Mouse (Mus musculus): ENCODE measurements around the gene Angel1. TPM values are rescaled to one million over a fixed set of nuclear protein-coding genes. Genes with fewer than 3 reads are reported as not detected.

The Angel1 gene
- 4.8 and 5.3 TPM in 2 replicates for polyA plus RNA-seq (2015; fragmentation: Nextera tagmentation; extraction: Ambion mirVana)

DNA sequence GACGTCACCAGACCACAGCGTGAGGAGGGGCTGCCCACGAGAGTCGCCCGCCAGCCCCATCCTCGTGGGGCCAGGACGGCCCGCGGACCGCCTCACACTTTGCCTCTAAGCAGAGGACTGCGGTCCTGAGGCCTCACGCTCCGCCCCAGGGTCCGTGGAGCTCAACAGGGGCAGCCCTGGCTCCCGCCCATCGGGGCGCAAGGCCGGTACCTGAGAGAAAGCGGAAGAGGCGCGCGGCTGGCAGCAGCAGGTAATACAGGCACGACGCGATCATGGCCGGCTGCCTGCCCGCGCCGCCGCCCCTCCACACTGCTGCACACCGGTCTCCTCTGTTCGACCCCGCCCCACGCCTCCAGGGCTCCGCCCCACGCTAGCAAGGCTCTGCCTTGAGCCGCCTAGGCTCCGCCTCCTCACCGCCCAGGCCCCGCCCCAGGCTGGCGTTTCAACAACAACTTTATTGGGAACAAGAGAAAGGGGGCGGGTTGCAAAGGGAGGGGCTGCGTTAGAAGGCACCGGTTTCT is at the start of gene Angel1:
Gene Angel1 (minus strand): TSS at position 341 of the 521 bp plus-strand sequence.
- WGBS = under 1% methylated on average over 44 of the region's 44 CpGs
- Histone ChIP-seq H3K4me3 (ENCODE audit: low read length) (peak within 1 kb of the TSS; percentile 74), H3K4me1 (ENCODE audit: control insufficient read depth, insufficient read depth, low read length) (no peaks in the 10 kb centered on the region), H3K27me3 (replicated peaks; ENCODE audit: control insufficient read depth, insufficient read depth, low read length) (no peaks in the 10 kb centered on the region), H3K27ac (ENCODE audit: low read length) (no peak within 1 kb of the TSS), H3K4me2 (ENCODE audit: low read depth, low read length) (peak within 1 kb of the TSS; percentile 88), H3K36me3 (ENCODE audit: control insufficient read depth, insufficient read depth, low read length) (no peaks in the 10 kb centered on the region), H3K9ac (ENCODE audit: low read depth, low read length) (peak within 1 kb of the TSS; percentile 76), H3K9me3 (ENCODE audit: control insufficient read depth, low read length) (no peaks in the 10 kb centered on the region)
- peak; percentile 100 for ATAC-seq

DNA sequence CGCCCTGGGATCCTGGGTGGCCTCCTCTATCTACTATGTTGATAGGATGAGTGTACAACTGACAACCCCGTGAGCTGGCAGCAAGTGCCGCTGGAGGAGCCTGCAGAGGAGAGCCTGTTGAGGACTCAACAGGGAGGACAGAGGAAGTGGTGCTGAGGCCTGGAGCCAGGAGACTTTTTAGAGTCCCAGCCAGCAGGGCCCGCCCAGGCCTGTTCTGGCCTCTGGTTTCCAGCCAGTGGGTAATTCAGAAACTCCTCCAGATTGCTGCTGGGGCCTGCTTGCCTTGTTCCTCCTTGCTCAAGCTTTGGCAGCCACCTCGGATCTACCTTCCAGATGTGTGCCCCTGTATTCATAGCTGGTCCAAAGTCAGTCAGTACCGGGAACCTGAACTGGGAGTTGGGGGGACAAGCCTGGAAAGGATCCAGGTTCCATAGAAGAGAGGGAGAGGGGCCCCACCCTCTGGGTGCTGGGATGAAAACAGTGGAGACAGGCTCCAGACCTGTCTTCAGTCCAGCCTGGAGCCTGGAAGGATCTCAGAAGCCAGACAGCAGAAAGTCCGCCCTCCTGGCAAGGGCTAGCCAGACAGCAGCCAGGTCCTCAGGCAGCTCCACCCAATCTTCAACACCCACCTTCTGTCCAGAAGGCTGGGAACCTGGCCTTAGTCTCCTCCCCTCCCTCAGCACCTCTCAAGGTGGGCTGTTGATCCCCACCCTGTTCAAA is 49.5 kb upstream of the Angel1 start:
- H3K36me3 ChIP-seq (ENCODE audit: control insufficient read depth, insufficient read depth, low read length) = no peaks in the 10 kb centered on the region
- no peaks in the 10 kb centered on the region for H3K27me3 ChIP-seq (replicated peaks; ENCODE audit: control insufficient read depth, insufficient read depth, low read length)
- WGBS = 63% methylated on average over 7 of the region's 7 CpGs
- H3K4me2 ChIP-seq (ENCODE audit: low read depth, low read length) = no peak overlapping the region
- H3K9me3 ChIP-seq (ENCODE audit: control insufficient read depth, low read length) = no peaks in the 10 kb centered on the region
- peak overlapping the region; percentile 65 for H3K27ac ChIP-seq (ENCODE audit: low read length)
- no peak overlapping the region for H3K4me3 ChIP-seq (ENCODE audit: low read length)
- H3K9ac ChIP-seq (ENCODE audit: low read depth, low read length) = no peak overlapping the region
- peaks cover 5% of the 10 kb centered on the region; the same call in 1 of the 2 replicates for H3K4me1 ChIP-seq (ENCODE audit: control insufficient read depth, insufficient read depth, low read length)
- peak; percentile 62 for ATAC-seq

DNA sequence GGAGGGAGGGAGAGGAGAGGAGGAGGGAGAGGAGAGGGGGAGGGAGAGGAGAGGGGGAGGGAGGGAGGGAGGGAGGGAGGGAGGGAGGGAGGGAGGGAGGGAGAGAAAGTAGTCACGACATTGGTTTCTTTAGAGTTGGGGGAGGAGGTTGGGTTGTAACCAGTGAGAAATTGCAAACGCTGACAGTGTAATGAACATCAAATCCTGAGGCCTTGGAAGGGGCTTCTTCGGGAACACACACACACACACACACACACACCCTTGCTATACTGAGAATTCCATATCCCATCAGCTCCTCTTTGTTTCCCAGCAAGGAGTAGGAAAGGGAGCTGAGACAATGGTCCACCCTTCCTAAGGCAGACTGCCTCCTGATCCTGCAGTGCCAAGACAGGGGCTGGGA is 46.3 kb upstream of the Angel1 start:
- WGBS = 34% methylated on average over 3 of the region's 3 CpGs

DNA sequence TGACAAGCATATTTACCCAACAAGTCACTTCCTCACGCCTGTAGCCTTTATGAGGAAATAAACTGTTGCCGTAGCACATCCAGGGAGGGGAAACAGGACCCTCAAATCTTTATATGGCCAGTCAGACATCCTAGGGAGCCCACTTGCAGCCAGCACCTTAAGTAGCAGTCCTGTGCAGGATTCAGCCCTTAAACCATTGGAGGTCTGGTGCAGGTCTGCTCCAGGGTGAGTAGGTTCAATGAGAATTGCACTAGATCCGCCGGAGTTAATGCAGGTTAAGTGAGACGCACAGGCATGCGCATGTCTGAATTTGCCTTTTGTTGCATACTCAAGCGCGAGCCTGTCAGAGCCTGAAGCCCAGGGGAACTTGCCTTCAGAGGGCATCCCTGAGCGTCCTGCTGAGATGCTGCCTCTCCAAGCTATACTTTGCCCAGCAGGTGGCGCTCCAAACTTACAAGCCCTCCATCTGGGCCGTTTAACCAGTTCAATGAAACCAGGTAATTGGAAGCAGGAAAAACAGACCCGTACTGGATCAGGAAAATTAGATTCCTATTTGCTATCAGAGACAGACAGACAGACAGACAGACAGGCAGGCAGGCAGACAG is 45.7 kb upstream of the Angel1 start:
- H3K4me1 ChIP-seq (ENCODE audit: control insufficient read depth, insufficient read depth, low read length) = peaks cover 8% of the 10 kb centered on the region; the same call in 1 of the 2 replicates
- no peaks in the 10 kb centered on the region for H3K27me3 ChIP-seq (replicated peaks; ENCODE audit: control insufficient read depth, insufficient read depth, low read length)
- no peak overlapping the region for H3K27ac ChIP-seq (ENCODE audit: low read length)
- H3K9ac ChIP-seq (ENCODE audit: low read depth, low read length) = no peak overlapping the region
- H3K4me2 ChIP-seq (ENCODE audit: low read depth, low read length) = no peak overlapping the region
- H3K36me3 ChIP-seq (ENCODE audit: control insufficient read depth, insufficient read depth, low read length) = no peaks in the 10 kb centered on the region
- H3K4me3 ChIP-seq (ENCODE audit: low read length) = no peak overlapping the region
- no peaks in the 10 kb centered on the region for H3K9me3 ChIP-seq (ENCODE audit: control insufficient read depth, low read length)
- 10% methylated on average over 12 of the region's 12 CpGs for WGBS
- peak; percentile 77 for ATAC-seq

More for the DNA sequence above, 46.3 kb upstream of the Angel1 start:
- ATAC-seq = no peak
- H3K4me2 ChIP-seq (ENCODE audit: low read depth, low read length) = no peak overlapping the region
- H3K9ac ChIP-seq (ENCODE audit: low read depth, low read length) = no peak overlapping the region
- H3K4me1 ChIP-seq (ENCODE audit: control insufficient read depth, insufficient read depth, low read length) = peaks cover 8% of the 10 kb centered on the region; the same call in 1 of the 2 replicates
- no peak overlapping the region for H3K27ac ChIP-seq (ENCODE audit: low read length)
- no peaks in the 10 kb centered on the region for H3K9me3 ChIP-seq (ENCODE audit: control insufficient read depth, low read length)
- H3K27me3 ChIP-seq (replicated peaks; ENCODE audit: control insufficient read depth, insufficient read depth, low read length) = no peaks in the 10 kb centered on the region
- no peak overlapping the region for H3K4me3 ChIP-seq (ENCODE audit: low read length)
- no peaks in the 10 kb centered on the region for H3K36me3 ChIP-seq (ENCODE audit: control insufficient read depth, insufficient read depth, low read length)

DNA sequence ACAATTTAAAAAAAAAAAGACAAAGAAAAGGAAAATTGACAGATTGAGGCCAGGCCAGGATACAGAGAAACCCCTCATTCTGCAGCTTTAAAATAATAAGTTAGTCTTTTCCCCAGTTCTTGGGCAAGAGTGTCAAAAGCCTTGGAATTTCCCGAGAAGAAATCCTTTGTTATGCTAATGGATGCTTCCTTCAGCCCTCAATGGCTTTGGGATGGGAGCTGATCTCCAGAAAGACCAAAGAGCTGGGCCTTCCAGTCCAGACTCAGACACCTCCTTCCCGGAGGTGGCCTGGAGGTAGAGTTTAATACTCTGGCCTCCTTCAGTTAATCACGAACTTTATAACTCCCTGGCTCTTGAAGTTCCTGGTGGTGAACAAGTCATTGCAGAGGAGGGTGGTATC is 44.7 kb upstream of the Angel1 start:
- ATAC-seq = no peak
- Histone ChIP-seq H3K27me3 (replicated peaks; ENCODE audit: control insufficient read depth, insufficient read depth, low read length) (no peaks in the 10 kb centered on the region), H3K27ac (ENCODE audit: low read length) (no peak overlapping the region), H3K9ac (ENCODE audit: low read depth, low read length) (no peak overlapping the region), H3K4me1 (ENCODE audit: control insufficient read depth, insufficient read depth, low read length) (peaks cover 8% of the 10 kb centered on the region; the same call in 1 of the 2 replicates), H3K9me3 (ENCODE audit: control insufficient read depth, low read length) (no peaks in the 10 kb centered on the region), H3K4me2 (ENCODE audit: low read depth, low read length) (no peak overlapping the region), H3K4me3 (ENCODE audit: low read length) (no peak overlapping the region), H3K36me3 (ENCODE audit: control insufficient read depth, insufficient read depth, low read length) (no peaks in the 10 kb centered on the region)
- 30% methylated on average over 3 of the region's 3 CpGs for WGBS

DNA sequence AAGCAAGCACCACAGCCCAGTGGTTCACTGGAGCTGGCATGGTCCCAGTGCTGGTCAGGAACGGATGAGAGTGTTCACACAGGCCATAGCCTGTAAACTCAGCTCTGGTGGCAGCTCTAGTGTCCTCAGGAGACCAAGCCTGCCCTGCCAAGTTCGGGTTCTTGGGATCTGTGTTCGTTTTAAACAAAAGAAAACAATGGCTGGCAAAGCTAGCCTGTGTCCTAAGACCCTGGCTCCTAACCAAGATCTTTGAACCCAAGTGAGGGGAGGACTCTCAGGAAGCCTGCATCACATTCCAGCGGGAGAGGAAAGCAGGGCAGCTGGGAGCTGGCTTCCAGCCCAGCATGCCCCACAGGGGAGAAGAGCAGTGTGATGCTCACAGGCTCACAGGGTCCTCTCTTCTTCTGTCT is 44.0 kb upstream of the Angel1 start:
- Histone ChIP-seq H3K36me3 (ENCODE audit: control insufficient read depth, insufficient read depth, low read length) (no peaks in the 10 kb centered on the region), H3K9me3 (ENCODE audit: control insufficient read depth, low read length) (no peaks in the 10 kb centered on the region), H3K27ac (ENCODE audit: low read length) (peak overlapping the region; percentile 31; the same call in 1 of the 2 replicates), H3K4me1 (ENCODE audit: control insufficient read depth, insufficient read depth, low read length) (peaks cover 4% of the 10 kb centered on the region; the same call in 1 of the 2 replicates), H3K4me2 (ENCODE audit: low read depth, low read length) (no peak overlapping the region), H3K4me3 (ENCODE audit: low read length) (no peak overlapping the region), H3K27me3 (replicated peaks; ENCODE audit: control insufficient read depth, insufficient read depth, low read length) (no peaks in the 10 kb centered on the region), H3K9ac (ENCODE audit: low read depth, low read length) (no peak overlapping the region)
- no peak for ATAC-seq
- 34% methylated on average over 4 of the region's 4 CpGs for WGBS

DNA sequence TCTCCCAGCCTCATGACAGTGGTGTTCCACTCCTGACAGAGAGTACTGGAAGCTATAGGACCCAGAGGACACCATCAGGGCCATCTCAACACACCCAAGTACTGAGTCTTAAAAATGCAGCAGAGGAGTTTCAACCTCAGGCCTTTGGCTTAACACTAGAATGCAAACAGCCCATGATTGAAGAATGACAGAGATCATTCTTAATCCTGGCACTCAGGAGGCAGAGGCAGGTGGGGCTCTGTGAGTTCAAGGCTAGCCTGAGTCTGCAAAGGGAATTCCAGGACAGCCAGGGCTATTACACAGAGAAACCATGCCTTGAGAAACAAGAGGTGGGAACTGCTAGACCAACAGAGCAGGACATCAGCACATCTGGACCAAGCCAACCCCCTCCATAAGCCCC is 43.6 kb upstream of the Angel1 start:
- no peaks in the 10 kb centered on the region for H3K9me3 ChIP-seq (ENCODE audit: control insufficient read depth, low read length)
- H3K4me1 ChIP-seq (ENCODE audit: control insufficient read depth, insufficient read depth, low read length) = peaks cover 3% of the 10 kb centered on the region; the same call in 1 of the 2 replicates
- no peak for ATAC-seq
- no peak overlapping the region for H3K4me2 ChIP-seq (ENCODE audit: low read depth, low read length)
- no peaks in the 10 kb centered on the region for H3K27me3 ChIP-seq (replicated peaks; ENCODE audit: control insufficient read depth, insufficient read depth, low read length)
- H3K4me3 ChIP-seq (ENCODE audit: low read length) = no peak overlapping the region
- no peaks in the 10 kb centered on the region for H3K36me3 ChIP-seq (ENCODE audit: control insufficient read depth, insufficient read depth, low read length)
- H3K9ac ChIP-seq (ENCODE audit: low read depth, low read length) = no peak overlapping the region
- peak overlapping the region; percentile 30; the same call in 1 of the 2 replicates for H3K27ac ChIP-seq (ENCODE audit: low read length)

DNA sequence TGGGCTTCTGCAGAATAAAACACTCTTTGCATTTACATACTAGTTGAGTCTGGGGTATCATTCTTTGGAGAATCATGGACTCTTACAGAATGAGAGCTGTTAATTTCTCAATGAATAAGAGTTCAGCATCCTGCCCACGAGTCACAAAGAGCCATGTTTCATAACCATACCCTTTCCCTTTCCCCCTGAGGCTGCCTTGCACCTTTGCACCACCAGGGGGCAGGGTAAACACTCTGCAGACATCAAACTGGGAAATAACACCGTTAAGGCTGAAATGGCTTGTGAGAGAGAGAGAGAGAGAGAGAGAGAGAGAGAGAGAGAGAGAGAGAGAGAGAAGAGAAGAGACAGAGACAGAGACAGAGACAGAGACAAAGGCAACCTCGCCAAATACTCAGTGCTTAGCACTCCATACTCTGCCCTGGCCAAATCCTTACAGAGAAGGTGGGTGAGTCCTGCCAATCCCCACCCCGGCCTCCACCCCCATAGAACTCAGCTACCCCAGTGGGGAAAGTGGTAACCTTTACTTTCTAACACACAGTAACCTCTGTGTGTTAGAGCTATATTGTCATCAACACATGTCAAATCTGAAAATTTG is 42.8 kb upstream of the Angel1 start:
- Histone ChIP-seq H3K4me1 (ENCODE audit: control insufficient read depth, insufficient read depth, low read length) (peaks cover 3% of the 10 kb centered on the region; the same call in 1 of the 2 replicates), H3K4me3 (ENCODE audit: low read length) (no peak overlapping the region), H3K9me3 (ENCODE audit: control insufficient read depth, low read length) (no peaks in the 10 kb centered on the region), H3K27ac (ENCODE audit: low read length) (no peak overlapping the region), H3K9ac (ENCODE audit: low read depth, low read length) (no peak overlapping the region), H3K4me2 (ENCODE audit: low read depth, low read length) (no peak overlapping the region), H3K27me3 (replicated peaks; ENCODE audit: control insufficient read depth, insufficient read depth, low read length) (no peaks in the 10 kb centered on the region), H3K36me3 (ENCODE audit: control insufficient read depth, insufficient read depth, low read length) (no peaks in the 10 kb centered on the region)
- 37% methylated on average over 4 of the region's 4 CpGs for WGBS
- ATAC-seq = no peak
